Mouse (Mus musculus) kidney, adult 18-20 months (tissue): ENCODE data around the gene Lrrc57.
A peak's percentile ranks its signal among the peaks of the same experiment; 100 is the strongest.
"Not testable (repeated sequence)": the region's sequence is repeated elsewhere in the genome, so short reads cannot be mapped to it uniquely, and the experiment has no call there.

Experiments
- DNase-seq: peaks from one replicate; pipeline ENCODE4 v3.0.0; 2021

Lrrc57 gene

DNA sequence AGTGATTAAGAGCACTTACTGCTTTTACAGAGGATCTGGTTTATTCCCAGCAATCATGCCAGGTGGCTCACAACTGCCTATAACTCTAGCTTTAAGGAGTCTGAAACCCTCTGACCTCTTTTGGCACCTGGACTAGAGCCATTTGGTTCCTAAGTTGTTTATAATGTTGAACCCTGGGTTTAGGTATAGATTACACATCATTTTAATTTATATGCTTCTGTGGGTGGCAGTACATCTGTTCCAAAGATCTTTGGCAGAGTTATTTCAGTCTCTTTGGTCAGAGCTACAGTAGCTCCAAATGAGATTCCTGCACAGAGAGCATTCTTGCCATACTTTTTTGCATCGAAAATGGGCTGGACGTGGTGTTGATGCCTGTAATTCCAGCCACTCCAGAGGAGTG is 11.6 kb downstream of the Lrrc57 start:
- no peak for DNase-seq

DNA sequence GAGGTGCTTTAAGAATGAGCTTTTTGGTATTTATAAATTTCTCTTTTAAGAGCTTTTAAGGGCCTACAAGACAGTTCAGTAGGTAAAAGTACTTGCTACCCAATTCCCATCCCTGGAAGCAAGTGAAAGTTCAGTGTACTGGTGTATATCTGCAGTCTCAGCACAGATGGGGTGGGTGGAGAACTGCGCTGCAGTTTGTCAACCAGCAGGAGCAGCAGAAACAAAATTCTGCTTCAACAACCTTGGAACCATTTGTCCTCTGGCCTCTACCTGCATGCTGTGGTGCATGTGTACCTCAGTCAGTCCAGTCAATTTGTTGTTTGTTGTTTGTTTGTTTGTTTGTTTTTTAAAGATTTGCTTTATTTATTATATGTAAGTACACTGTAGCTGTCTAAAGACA is 17.1 kb downstream of the Lrrc57 start:
- no peak for DNase-seq

DNA sequence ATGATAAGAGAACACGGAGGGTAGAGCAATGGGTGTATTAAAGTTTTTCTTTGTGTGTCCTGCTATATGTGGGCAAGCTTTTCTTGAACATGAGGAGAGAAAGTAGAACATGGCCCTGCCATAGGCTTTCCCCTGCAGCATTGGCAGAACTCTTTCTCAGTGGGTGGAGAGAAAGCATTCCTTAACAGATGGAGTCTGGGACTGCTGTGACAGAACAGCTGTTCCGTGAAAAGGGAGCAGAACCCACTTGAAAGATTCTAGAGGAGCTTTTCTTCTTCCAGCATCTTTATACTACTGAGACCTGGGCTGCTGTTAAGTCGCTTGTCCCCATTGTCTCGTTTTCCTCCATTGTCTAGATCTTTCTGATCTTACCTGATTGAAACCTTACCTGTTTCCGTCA is 19.6 kb downstream of the Lrrc57 start:
- no peak for DNase-seq

DNA sequence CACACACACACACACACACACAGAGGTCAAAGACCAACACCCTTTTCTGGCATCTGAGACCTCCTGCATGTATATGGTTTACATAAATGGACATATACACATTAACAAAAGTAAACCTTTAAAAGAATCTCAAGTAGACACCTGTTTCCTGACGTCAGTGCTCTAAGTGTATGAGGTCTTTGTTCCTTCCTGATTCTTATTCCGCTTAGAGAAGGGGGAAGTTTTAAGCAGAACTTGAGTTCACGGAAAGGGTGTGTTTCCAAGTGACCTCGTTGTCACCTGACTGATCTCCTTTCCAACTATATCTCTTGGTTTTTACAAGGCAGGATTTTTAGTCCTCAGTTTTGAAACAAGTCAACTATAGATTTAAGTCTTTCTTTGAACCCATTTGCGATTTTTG is 31.0 kb downstream of the Lrrc57 start:
- no peak for DNase-seq

DNA sequence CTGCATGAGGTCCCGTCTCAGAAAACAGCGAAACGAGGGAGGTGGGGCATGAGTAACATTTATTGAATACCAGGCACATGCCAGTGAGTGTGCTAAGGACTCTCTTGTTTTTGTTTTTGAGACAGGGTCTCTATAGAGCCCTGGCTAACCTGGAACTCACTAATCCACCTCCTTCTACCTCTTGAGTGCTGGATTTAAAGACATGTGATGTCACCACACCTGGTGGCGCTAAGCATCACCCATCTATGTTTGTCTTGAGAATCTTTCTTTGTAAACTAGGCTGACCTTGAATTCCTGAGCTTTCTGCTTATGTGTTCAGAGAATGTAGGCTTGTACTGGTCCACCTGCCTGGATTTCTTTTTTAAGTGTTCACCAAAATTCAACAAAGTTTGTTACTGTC is 31.5 kb downstream of the Lrrc57 start:
- no peak for DNase-seq

DNA sequence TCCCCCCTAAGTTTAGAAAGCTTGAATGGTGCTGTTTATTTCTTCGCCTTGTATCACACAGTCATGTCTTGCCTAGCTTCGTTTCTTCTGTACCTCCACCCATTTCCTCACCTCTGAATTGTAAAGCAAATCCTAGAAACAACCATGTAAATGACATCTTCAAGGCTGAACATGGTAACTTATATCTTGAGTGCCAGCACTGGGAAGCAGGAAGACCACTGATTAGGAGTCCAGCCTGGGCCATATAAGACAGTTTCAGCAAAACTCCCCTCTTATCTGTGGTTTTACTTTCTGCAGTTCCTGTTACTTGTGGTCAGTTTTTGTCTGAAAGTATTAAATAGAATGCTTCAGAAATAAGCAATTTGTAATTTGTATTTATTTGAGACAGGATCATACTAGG is 33.3 kb downstream of the Lrrc57 start:
- no peak for DNase-seq

DNA sequence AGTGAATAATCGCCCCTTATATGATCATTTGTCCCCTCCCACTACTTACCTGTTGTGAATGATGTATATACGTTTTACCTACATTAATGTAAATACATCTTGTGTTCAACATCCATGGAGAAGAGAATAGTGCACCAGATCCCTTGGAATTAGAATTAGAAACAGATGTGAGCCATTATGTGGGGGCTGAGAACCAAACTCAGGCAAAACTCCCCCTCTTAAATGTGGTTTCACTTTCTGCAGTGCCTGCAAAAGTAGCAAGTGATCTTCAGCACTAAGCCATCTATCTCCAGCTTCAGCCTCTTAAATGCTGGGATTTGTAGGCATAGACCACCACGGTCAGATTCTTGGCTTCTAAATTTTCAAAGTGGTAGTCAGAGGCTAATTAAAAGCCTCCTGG is 34.2 kb downstream of the Lrrc57 start:
- DNase-seq: no peak

DNA sequence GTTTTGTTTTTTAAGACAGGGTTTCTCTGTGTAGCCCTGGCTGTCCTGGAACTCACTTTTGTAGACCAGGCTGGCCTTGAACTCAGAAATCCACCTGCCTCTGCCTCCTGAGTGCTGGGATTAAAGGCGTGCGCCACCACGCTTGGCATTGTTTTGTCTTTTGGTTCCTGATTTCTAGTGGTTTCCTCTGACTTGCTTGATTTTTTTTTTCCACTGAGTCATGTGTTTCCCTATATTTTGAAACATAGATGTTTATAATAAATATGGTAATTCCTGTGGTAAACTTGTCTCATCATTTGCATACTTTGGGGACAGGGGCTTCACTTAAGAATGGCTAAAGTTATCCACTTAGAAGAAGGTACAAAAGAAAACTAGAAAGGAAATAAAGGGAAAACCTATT is 37.2 kb downstream of the Lrrc57 start:
- DNase-seq: not testable (repeated sequence)

DNA sequence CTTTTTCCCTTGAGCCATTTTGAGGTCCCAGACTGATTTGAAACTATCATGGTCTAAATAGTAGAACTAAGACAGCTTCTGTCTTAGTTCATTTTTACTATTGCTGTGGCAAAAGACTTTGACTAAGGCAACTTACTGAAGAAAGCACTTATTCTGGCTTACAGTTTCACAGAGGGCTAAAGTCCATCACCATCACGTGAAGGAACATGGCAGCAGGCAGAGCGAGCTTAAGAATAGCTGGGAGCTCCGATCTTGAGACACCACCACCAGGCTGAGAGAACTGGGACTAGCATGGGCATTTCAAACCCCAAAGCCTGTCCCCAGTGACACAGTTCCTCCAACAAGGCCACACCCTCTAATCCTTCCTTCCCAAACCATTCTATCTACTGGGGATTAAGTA is 38.2 kb downstream of the Lrrc57 start:
- DNase-seq: peak; percentile 48

DNA sequence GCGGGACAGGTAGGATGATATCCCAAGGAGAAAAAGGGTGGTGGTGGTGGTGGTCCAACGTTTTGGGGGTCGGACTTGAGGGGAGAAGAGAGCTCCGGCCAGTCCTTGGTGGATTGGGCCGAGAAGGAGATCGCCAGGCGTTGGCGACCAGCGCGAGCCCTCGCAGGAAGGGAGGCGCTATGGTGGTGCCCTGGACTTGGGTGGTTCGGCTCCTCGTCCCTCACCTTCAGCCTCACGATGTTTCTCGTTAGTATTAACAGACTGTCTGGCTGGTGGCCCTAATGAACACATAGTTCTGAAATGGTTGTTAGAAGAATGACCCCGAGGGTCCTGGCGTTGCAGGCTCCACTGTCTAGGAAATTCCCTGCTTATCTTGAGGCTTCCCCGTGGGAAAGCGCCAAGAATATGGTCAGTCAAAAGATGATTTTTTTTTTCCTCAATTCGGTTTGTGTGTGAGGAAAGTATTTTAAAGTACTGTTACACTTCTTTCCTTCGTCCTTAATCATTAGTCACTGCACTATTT is 41.5 kb downstream of the Lrrc57 start:
- DNase-seq: no peak

DNA sequence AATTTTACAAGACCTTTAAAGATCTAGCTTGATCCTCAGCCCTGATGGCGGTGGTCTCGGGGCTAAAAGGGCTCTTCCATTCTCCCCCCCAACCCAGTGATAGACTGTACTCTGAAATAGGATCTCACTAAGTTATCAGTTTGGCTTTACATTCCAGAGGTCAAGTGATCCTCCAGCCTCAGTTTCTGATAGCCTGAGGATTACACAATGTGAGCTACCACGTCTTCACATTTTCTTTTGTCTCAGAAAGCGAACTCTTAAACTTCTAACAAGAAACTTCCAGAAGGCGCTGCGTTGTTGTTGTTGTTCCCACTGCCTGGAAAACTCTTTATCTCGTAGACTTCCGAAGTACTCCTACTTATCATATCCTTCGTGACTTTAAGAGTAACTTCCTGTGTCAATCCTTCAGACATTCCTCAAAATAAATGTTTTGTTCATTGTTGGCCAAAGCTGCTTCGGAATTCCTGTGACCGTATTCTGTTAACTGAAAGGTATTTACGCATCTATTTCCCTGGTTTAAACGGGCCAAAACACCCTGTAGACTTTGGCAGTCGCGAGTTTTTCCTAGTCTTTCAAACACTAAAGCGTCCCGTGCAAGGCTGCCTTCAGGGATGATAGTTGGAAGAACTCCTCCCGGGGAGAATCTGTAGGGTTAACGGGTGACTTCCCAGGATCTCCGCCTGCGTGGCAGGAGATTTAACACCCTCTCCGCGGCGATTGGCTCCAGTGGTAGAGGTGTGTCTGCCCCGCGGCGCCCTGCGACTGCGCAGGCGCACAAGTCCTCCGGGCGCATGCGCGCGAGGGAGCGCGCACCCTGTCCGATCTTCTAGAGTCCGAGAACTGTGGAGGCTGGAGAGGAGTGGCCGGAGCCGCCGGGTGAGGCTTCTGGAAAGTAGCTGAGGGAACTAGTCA is 42.2 kb downstream of the Lrrc57 start, which contains the start of gene Snap23:
Gene Snap23 (plus strand): TSS at position 786 of the 912 bp plus-strand sequence.
- peak; percentile 97 for DNase-seq

DNA sequence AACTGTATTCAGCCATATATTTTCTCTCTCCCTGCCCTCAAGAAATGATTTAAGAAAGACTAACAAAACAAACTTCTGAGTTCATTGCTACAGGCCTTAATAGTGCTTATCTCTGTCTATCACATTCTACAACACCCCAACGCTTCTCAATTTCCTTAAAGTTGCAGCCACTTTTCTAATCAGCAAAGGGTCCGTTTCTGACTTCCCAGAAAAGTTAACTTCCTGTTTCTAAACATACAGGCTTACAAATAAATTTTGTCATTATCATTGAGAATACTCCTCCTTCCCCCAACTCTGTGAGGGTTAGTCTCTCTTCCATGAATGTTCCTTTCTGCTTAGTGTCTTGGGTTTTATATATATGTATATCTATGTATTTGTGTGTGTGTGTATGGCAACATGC is 44.0 kb downstream of the Lrrc57 start:
- no peak for DNase-seq

DNA sequence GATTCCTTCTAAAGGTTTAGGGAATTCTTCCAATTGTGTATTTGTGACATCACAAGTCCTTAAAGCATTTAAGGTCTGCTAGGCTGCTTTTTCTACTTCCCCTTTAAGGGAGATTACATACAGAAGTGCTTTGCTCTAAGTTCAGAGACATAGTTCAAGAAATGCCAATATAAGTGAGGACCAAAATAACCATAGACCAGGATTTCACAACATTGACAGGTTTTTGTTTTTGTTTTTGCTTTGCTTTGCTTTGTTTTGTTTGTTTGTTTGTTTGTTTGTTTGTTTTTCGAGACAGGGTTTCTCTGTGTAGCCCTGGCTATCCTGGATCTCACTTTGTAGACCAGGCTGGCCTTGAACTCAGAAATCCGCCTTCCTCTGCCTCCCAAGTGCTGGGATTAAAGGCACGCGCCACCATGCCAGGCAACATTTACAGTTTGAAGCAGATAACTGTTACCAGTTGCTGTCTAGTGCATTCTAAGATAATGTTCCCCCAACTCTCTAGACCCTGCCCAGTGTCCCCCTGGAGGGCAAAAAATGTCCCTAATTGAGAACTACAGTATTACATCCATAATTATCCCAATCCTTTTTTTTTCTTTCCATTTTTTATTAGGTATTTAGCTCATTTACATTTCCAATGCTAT is 44.7 kb downstream of the Lrrc57 start:
- DNase-seq: not testable (repeated sequence)

DNA sequence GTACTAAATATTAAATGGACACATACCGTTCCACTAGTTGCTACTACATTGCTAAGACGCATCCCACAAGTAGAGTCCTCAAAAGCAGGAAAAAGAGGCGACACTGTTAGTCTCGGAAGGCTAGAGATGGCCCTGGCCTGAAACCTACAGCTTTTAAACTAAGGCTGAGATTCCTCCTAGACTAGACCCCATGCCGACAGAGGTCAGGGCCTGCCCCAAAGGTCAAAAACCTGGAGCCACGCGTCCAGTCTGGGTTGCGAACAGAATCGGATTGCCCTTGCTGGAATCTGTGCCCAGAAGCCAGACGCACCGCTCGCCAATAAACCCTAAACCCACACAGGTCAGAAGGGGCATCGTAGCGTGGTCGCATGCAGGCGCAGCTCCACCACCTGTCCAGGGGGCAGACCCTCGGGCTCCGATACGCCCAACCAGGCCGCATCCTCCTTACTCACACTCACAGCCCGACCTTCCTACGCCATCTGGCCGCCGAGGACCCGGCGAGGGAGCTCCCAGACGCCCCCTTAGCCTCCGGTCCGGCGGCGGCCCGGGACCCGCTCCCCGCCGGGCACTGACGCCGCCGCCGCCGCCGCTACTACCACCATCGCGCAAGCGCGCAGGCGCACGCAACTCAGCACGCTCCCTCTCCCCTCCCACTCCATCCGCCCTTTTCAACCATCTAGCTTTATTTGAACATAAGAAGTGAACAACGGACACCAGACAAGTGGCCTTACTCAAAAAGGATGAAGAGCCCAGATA is 45.9 kb downstream of the Lrrc57 start, which contains the start of gene Zfp106:
Gene Zfp106 (minus strand): TSS at position 609 of the 756 bp plus-strand sequence.
- DNase-seq: peak; percentile 86

DNA sequence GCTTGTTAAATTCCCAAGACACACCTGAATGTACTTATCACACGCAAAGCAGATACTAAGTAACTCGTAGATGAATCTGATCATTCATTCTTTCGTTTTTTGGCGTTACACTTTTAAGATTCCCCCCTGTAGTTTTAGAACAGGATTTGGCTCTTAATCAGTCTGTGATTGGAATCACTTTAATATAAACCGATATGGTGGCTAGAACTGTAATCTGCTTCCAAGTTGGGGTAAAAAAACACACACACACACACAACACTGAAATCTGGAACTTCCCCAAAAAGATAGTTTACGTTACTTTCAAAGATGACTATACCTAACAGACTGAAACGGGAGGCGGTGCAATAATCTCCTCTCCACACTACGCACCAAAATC is 46.5 kb downstream of the Lrrc57 start:
- no peak for DNase-seq

DNA sequence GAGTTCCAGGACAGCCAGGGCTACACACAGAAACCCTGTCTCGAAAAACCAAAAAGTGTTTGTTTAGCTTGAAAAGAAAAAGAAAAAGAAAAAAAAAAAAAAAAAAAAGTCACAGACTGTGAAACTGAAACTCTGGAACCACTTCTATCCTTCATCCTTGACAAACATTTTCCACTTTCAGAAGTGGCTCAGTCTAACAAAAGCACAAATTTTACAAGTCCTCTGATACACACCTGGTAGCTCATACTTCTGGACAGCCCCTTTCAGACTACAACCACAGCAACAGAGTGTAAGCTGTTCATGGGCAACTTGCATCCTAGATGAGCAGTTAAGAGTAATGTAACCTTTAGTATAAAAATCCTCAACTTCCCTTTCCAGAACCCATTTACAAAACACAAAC is 47.8 kb downstream of the Lrrc57 start:
- DNase-seq: no peak

DNA sequence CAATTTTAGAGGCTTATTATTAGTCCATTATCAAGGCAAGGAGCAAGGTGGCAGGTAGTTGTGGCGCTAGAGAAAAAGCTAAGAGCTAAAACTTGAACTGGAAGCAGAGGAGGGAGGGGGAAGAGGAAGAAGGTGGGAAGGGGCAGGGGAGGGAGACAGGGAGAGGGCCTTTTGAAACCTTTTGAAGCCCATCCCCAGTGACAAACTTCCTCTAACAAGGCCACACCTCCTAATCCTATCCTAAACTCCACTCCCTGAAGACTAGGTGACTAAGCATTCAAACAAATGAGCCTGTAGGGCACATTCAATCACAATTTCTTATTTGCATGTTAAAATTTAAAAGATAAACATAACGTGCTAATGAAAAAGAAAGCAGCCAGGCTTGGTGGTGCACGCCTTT is 50.5 kb downstream of the Lrrc57 start:
- DNase-seq: no peak

DNA sequence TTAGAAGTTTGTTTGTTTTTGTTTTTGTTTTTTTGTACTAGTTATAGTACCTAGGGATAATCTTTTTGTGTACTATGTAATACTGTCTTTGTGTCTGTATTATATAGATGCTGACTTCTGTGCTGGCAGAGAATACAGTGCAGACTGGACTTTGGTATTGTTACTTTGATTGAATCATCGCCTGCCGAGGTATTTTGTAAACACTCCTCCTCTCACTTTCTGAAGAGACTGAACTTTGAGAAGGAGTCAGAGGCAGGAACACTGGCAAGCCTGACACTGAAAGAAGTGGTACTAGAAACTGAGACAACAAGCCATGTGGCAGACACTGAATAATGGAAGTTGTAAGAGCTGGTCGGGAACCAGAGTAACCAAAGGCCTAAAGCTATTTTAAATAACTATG is 52.5 kb downstream of the Lrrc57 start:
- no peak for DNase-seq
